Mouse (Mus musculus) forebrain, embryonic 16.5 days (tissue): Measurements from ENCODE around the gene Pik3c2g. TPM values are rescaled to one million over a fixed set of nuclear protein-coding genes. Genes with fewer than 3 reads are reported as not detected.
A peak's percentile ranks its signal among the peaks of the same experiment; 100 is the strongest.

Experiments
- ATAC-seq: fragments of 200-750 bp; cut with Nextera tagmentation; 2 replicates; pipeline ENCODE4 v1.8.0; 2017; ENCODE audit warnings: mild to moderate bottlenecking, moderate library complexity
- H3K27ac ChIP-seq: fragments of 300-500 bp; sonication (generic); 2 replicates; pipeline ENCODE4 v1.5.1; 2014; ENCODE audit warnings: low read length, control low read depth
- H3K27me3 ChIP-seq: fragments of 300-500 bp; sonication (generic); replicated peaks from 2 replicates; pipeline ENCODE4 v1.6.1; 2014; ENCODE audit warnings: low read length; ENCODE audit not compliant: control insufficient read depth, insufficient read depth
- H3K36me3 ChIP-seq: fragments of 300-500 bp; sonication (generic); 2 replicates; pipeline ENCODE4 v1.6.1; 2014; ENCODE audit not compliant: control insufficient read depth, insufficient read depth
- H3K4me1 ChIP-seq: fragments of 300-500 bp; sonication (generic); replicated peaks from 2 replicates; pipeline ENCODE4 v1.6.1; 2014; ENCODE audit warnings: low read length; ENCODE audit not compliant: control insufficient read depth, insufficient read depth
- H3K4me2 ChIP-seq: fragments of 300-500 bp; sonication (generic); 2 replicates; pipeline ENCODE4 v1.6.1; 2014; ENCODE audit warnings: mild to moderate bottlenecking, low read length, control low read depth
- H3K4me3 ChIP-seq: fragments of 300-500 bp; sonication (generic); replicated peaks from 2 replicates; pipeline ENCODE4 v1.5.1; 2014; ENCODE audit warnings: mild to moderate bottlenecking, low read length, control low read depth
- H3K9ac ChIP-seq: fragments of 300-500 bp; sonication (generic); replicated peaks from 2 replicates; pipeline ENCODE4 v1.6.1; 2014; ENCODE audit warnings: low read depth, low read length, control low read depth
- H3K9me3 ChIP-seq: fragments of 300-500 bp; sonication (generic); 2 replicates; pipeline ENCODE4 v1.6.1; 2016; ENCODE audit warnings: low read length; ENCODE audit not compliant: control insufficient read depth
- WGBS: fragments of 180-500 bp; shearing (Covaris S2); extraction: QIAGEN DNeasy Blood & Tissue Kit; methylation state at CpG from one replicate; pipeline ENCODE4 v1.1.7; 2014; 5-methylcytosine and 5-hydroxymethylcytosine counted together
- polyA plus RNA-seq: library from polyadenylated mRNA; unstranded; fragments of >200 nt; fragmentation: Nextera tagmentation; extraction: Ambion mirVana; gene quantifications from 2 replicates; pipeline ENCODE4 v1.2.1, GENCODE M21; 2015

Gene Pik3c2g
- polyA plus RNA-seq, 1 experiment from 2014 or later, result 0.10 TPM

- no peak overlapping the region for H3K4me2 ChIP-seq
- 48% methylated on average over 3 of the region's 3 CpGs for WGBS
Measured at GRCm38 (mm10) chr6:139751022-139751421, 164.0 kb downstream of the Pik3c2g start.

GRCm38 (mm10) chr6:139757876-139758275 lies 170.9 kb downstream of the Pik3c2g start:
- Histone ChIP-seq H3K36me3 (no peaks in the 10 kb centered on the region), H3K4me3 (no peak overlapping the region), H3K9ac (no peak overlapping the region), H3K9me3 (no peaks in the 10 kb centered on the region), H3K27me3 (no peaks in the 10 kb centered on the region), H3K27ac (no peak overlapping the region), H3K4me2 (no peak overlapping the region), H3K4me1 (peaks cover 9% of the 10 kb centered on the region; the same call in 1 of the 2 replicates)
- 90% methylated on average over 8 of the region's 8 CpGs for WGBS
- no peak for ATAC-seq

More at GRCm38 (mm10) chr6:139751022-139751421, 164.0 kb downstream of the Pik3c2g start:
- no peak overlapping the region for H3K27ac ChIP-seq
- no peaks in the 10 kb centered on the region for H3K36me3 ChIP-seq
- no peaks in the 10 kb centered on the region for H3K27me3 ChIP-seq
- peak; percentile 69; the same call in 1 of the 2 replicates for ATAC-seq
- H3K9me3 ChIP-seq, result no peaks in the 10 kb centered on the region
- no peak overlapping the region for H3K4me3 ChIP-seq
- H3K9ac ChIP-seq, result no peak overlapping the region
- H3K4me1 ChIP-seq, result no peaks in the 10 kb centered on the region; the same call in 1 of the 2 replicates

GRCm38 (mm10) chr6:139760978-139761377 lies 174.0 kb downstream of the Pik3c2g start:
- no peak overlapping the region for H3K9ac ChIP-seq
- peak; percentile 73 for ATAC-seq
- H3K4me3 ChIP-seq, result no peak overlapping the region
- H3K4me2 ChIP-seq, result peak overlapping the region; percentile 26; the same call in 1 of the 2 replicates
- 27% methylated on average over 4 of the region's 4 CpGs for WGBS
- no peaks in the 10 kb centered on the region for H3K27me3 ChIP-seq
- H3K9me3 ChIP-seq, result no peaks in the 10 kb centered on the region
- peak overlapping the region; percentile 37; the same call in 1 of the 2 replicates for H3K27ac ChIP-seq
- peaks cover 9% of the 10 kb centered on the region; the same call in 1 of the 2 replicates for H3K4me1 ChIP-seq
- H3K36me3 ChIP-seq, result no peaks in the 10 kb centered on the region

DNA sequence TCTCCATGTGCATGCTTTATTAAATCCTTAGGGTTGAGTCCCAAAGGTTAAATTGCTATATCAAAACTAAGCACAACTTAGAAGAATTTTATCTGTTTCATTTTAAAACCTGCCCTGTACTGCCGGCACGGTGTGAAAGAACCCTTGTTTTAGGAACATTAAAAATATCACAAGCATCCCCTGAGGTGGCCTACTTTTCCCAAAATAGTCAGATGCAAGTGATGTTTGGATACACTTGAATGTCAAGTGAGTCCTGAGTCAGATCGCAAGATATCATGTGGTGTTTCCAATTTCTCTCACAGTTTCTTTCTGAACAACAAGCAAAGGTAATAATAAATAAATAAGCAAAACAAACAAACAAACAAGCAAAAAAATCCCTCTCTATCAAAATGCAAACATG lies 177.4 kb downstream of the Pik3c2g start:
- ATAC-seq, result no peak
- Histone ChIP-seq H3K27ac (no peak overlapping the region), H3K27me3 (no peaks in the 10 kb centered on the region), H3K4me1 (peaks cover 9% of the 10 kb centered on the region; the same call in 1 of the 2 replicates), H3K4me3 (no peak overlapping the region), H3K36me3 (no peaks in the 10 kb centered on the region), H3K9ac (no peak overlapping the region), H3K4me2 (no peak overlapping the region), H3K9me3 (no peaks in the 10 kb centered on the region)
- 87% methylated on average over 3 of the region's 3 CpGs for WGBS

DNA sequence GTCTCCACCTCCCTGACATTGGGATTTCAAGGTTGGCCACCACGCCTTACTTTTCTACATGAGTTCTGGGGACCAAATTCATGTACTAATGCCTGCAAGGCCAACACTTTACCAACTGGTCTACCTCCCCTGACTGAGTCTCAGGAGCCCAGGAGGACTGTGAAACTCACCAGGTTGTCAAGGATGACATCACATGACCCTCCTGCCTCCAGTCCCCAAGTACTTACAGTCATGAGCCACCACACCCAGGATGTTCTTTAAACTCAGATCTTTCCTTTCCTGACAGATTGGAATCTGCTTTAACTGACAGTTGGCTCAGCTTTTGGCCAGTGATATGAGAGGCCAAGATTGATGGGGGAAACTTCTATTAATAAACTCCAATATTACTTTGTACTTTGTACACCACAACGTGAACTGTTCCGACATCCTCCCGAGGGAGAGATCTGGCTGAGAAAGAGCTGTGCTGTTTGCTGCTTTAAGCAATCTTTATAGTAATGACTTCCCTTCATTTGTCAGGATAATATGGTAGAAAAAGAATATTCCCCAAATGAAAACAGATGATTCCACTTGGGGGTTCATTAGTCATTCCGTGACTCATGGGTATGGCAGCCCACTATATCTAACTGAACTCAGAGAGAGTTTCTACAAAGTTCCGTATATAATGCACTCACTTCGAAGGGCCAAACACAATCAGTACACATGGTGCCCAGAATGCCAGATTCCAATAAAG lies 182.9 kb downstream of the Pik3c2g start:
- Histone ChIP-seq H3K4me3 (no peak overlapping the region), H3K4me1 (no peaks in the 10 kb centered on the region), H3K36me3 (no peaks in the 10 kb centered on the region), H3K27me3 (no peaks in the 10 kb centered on the region), H3K27ac (no peak overlapping the region), H3K9me3 (no peaks in the 10 kb centered on the region), H3K9ac (no peak overlapping the region), H3K4me2 (no peak overlapping the region)
- WGBS, result 92% methylated on average over 7 of the region's 7 CpGs
- no peak for ATAC-seq

GRCm38 (mm10) chr6:139770535-139770934 lies 183.5 kb downstream of the Pik3c2g start:
- Histone ChIP-seq H3K9ac (no peak overlapping the region), H3K4me1 (no peaks in the 10 kb centered on the region), H3K36me3 (no peaks in the 10 kb centered on the region), H3K27me3 (no peaks in the 10 kb centered on the region), H3K4me3 (no peak overlapping the region), H3K27ac (no peak overlapping the region), H3K4me2 (no peak overlapping the region), H3K9me3 (no peaks in the 10 kb centered on the region)
- no peak for ATAC-seq
- 43% methylated on average over 3 of the region's 3 CpGs for WGBS

- H3K4me1 ChIP-seq, result no peaks in the 10 kb centered on the region
- H3K27me3 ChIP-seq, result no peaks in the 10 kb centered on the region
- H3K4me2 ChIP-seq, result no peak overlapping the region
- no peak overlapping the region for H3K27ac ChIP-seq
- no peak for ATAC-seq
- no peaks in the 10 kb centered on the region for H3K36me3 ChIP-seq
- no peak overlapping the region for H3K4me3 ChIP-seq
- no peak overlapping the region for H3K9ac ChIP-seq
- no peaks in the 10 kb centered on the region for H3K9me3 ChIP-seq
- 81% methylated on average over 11 of the region's 11 CpGs for WGBS
Measured at GRCm38 (mm10) chr6:139777576-139778282, 190.7 kb downstream of the Pik3c2g start.

GRCm38 (mm10) chr6:139780028-139780427 lies 193.0 kb downstream of the Pik3c2g start:
- H3K4me2 ChIP-seq, result no peak overlapping the region
- no peaks in the 10 kb centered on the region for H3K27me3 ChIP-seq
- H3K9ac ChIP-seq, result no peak overlapping the region
- no peak overlapping the region for H3K4me3 ChIP-seq
- no peaks in the 10 kb centered on the region for H3K36me3 ChIP-seq
- no peak for ATAC-seq
- no peak overlapping the region for H3K27ac ChIP-seq
- no peaks in the 10 kb centered on the region for H3K9me3 ChIP-seq
- WGBS, result 74% methylated on average over 2 of the region's 2 CpGs
- no peaks in the 10 kb centered on the region for H3K4me1 ChIP-seq

DNA sequence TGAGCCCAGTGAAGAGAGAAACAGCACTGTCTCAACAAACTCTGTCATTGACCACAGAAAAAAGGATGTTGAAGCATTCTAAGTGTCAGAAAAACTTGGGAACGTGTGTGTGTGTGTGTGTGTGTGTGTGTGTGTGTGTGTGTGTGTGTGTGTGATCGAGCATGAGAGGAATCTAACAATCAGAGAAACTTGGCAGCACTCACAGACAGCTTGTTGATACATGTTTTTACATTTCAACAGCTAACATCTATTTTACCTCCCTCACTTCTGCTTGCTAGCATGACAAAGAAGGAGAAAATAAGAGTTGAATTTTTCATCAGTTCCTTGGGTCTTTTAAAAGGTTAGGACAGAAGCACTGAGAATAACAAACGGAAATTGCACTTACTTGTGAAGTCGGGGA lies 202.5 kb downstream of the Pik3c2g start:
- no peak overlapping the region for H3K27ac ChIP-seq

More for the DNA sequence above, 202.5 kb downstream of the Pik3c2g start:
- H3K9me3 ChIP-seq, result no peaks in the 10 kb centered on the region
- H3K4me3 ChIP-seq, result no peak overlapping the region
- no peaks in the 10 kb centered on the region for H3K36me3 ChIP-seq
- no peak for ATAC-seq
- no peaks in the 10 kb centered on the region; the same call in 1 of the 2 replicates for H3K27me3 ChIP-seq
- no peak overlapping the region for H3K4me2 ChIP-seq
- H3K4me1 ChIP-seq, result no peaks in the 10 kb centered on the region
- WGBS, result 56% methylated on average over 4 of the region's 4 CpGs
- H3K9ac ChIP-seq, result no peak overlapping the region
